Mouse (Mus musculus) hindbrain, embryonic 11.5 days (tissue): ENCODE results near the gene Mbtd1. TPM values are rescaled to one million over a fixed set of nuclear protein-coding genes. Genes with fewer than 3 reads are reported as not detected.
"Not testable (repeated sequence)": the region's sequence is repeated elsewhere in the genome, so short reads cannot be mapped to it uniquely, and the experiment has no call there.

ENCODE experiments used
- ATAC-seq: fragments of 200-750 bp; cut with Nextera tagmentation; 2 replicates; pipeline ENCODE4 v1.8.0; 2017; ENCODE audit warnings: mild to moderate bottlenecking, moderate TSS enrichment, moderate library complexity; ENCODE audit not compliant: low FRiP score
- DNase-seq: peaks from one replicate; pipeline ENCODE4 v3.0.0-alpha.2; 2015; ENCODE audit warnings: low spot score
- H3K27ac ChIP-seq: fragments of 300-500 bp; sonication (generic); 2 replicates; pipeline ENCODE4 v1.5.1; 2014; ENCODE audit warnings: mild to moderate bottlenecking, low read depth, low read length
- H3K27me3 ChIP-seq: fragments of 300-500 bp; sonication (generic); 2 replicates; pipeline ENCODE4 v1.6.1; 2014; ENCODE audit warnings: mild to moderate bottlenecking, low read length, moderate library complexity, mixed read lengths; ENCODE audit not compliant: control insufficient read depth, insufficient read depth
- H3K36me3 ChIP-seq: fragments of 300-500 bp; sonication (generic); 2 replicates; pipeline ENCODE4 v1.6.1; 2014; ENCODE audit warnings: mild to moderate bottlenecking, low read length, moderate library complexity, mixed read lengths; ENCODE audit not compliant: control insufficient read depth, insufficient read depth
- H3K4me1 ChIP-seq: fragments of 300-500 bp; sonication (generic); replicated peaks from 2 replicates; pipeline ENCODE4 v1.6.1; 2014; ENCODE audit warnings: low read length, mixed read lengths; ENCODE audit not compliant: control insufficient read depth, insufficient read depth
- H3K4me2 ChIP-seq: fragments of 300-500 bp; sonication (generic); replicated peaks from 2 replicates; pipeline ENCODE4 v1.6.1; 2014; ENCODE audit warnings: mild to moderate bottlenecking, low read depth, low read length
- H3K4me3 ChIP-seq: fragments of 300-500 bp; sonication (generic); 2 replicates; pipeline ENCODE4 v1.5.1; 2014; ENCODE audit warnings: low read depth, low read length
- H3K9ac ChIP-seq: fragments of 300-500 bp; sonication (generic); 2 replicates; pipeline ENCODE4 v1.6.1; 2014; ENCODE audit warnings: low read depth, low read length
- H3K9me3 ChIP-seq: fragments of 300-500 bp; sonication (generic); 2 replicates; pipeline ENCODE4 v1.6.1; 2016; ENCODE audit warnings: low read length; ENCODE audit not compliant: control insufficient read depth
- WGBS: fragments of 180-500 bp; shearing (Covaris S2); extraction: QIAGEN DNeasy Blood & Tissue Kit; methylation state at CpG from one replicate; pipeline ENCODE4 v1.1.7; 2014; 5-methylcytosine and 5-hydroxymethylcytosine counted together
- polyA plus RNA-seq: library from polyadenylated mRNA; unstranded; fragments of >200 nt; fragmentation: Nextera tagmentation; extraction: Ambion mirVana; gene quantifications from 2 replicates; pipeline ENCODE4 v1.2.1, GENCODE M21; 2014

The Mbtd1 gene
- polyA plus RNA-seq, 1 experiment from 2014 or later, result 37.6 TPM

DNA sequence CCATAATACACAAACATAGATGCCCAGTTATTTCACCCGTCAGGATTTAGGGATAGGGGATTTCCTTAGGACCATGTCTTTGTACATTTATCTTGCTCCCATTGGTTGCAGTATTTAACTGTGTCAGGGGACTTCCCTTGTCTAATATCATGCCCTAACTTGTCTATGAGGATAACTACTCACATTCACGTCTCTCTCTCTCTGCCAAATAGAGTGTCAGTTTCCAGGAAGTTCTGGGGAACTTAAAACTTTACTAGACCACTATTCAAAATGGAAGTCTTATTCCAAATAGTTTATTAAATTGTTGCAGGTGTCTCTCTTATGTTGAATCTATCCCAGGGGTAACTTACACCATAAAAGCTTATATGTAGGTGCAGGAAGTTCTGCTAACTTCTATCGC, 26.0 kb downstream of the Mbtd1 start:
- Histone ChIP-seq H3K9me3 (no peaks in the 10 kb centered on the region), H3K27me3 (no peaks in the 10 kb centered on the region), H3K4me1 (no peaks in the 10 kb centered on the region), H3K9ac (no peak overlapping the region), H3K4me2 (no peak overlapping the region), H3K36me3 (peaks cover 3% of the 10 kb centered on the region; the same call in 1 of the 2 replicates), H3K4me3 (no peak overlapping the region), H3K27ac (no peak overlapping the region)
- DNase-seq (no peak), ATAC-seq (no peak)
- WGBS, result 97% methylated on average over 3 of the region's 3 CpGs

DNA sequence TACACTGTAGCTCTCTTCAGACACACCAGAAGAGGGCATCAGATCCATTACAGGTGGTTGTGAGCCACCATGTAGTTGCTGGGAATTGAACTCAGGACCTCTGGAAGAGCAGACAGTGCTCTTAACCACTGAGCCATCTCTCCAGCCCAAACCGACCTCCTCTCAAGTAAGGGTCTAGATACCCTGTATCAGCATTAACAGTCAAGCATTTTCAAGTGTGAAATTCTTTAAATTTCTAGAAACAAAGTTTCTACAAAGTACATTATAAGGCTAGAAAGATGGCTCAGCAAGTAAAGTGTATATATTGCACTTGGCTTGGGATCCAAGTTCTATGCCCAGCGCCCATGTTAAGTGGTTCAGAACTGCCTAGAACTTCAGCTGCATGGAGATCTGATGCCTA, 29.4 kb downstream of the Mbtd1 start:
- 97% methylated on average over 2 of the region's 2 CpGs for WGBS
- H3K4me2 ChIP-seq, H3K9ac ChIP-seq, H3K27me3 ChIP-seq, H3K9me3 ChIP-seq, H3K4me1 ChIP-seq, DNase-seq, H3K36me3 ChIP-seq, H3K4me3 ChIP-seq, ATAC-seq, H3K27ac ChIP-seq: not testable (repeated sequence)

DNA sequence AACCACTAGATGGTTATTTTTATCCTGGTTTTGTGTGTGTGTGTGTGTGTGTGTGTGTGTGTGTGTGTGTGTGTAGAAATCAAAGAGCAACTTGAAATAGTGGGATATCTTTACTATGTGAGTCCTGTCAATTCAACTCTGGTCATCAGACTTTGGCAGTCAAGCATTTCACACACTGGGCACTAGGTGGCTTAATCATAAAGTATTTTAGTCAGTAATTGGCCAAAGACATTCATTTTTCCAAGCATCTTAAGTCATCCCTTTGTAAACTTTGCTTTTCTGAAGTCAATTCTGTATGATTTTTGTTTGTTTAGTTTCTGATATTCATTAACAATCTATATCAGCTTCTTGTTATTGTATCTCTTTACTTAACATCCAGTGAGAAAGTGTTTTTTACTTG, 43.5 kb downstream of the Mbtd1 start:
- peaks cover 3% of the 10 kb centered on the region for H3K36me3 ChIP-seq
- H3K27me3 ChIP-seq, result no peaks in the 10 kb centered on the region
- no peaks in the 10 kb centered on the region for H3K9me3 ChIP-seq
- H3K4me3 ChIP-seq, result no peak overlapping the region
- no peak for DNase-seq
- no peaks in the 10 kb centered on the region for H3K4me1 ChIP-seq
- no peak overlapping the region for H3K4me2 ChIP-seq
- no peak overlapping the region for H3K9ac ChIP-seq
- no peak overlapping the region for H3K27ac ChIP-seq
- no peak for ATAC-seq

DNA sequence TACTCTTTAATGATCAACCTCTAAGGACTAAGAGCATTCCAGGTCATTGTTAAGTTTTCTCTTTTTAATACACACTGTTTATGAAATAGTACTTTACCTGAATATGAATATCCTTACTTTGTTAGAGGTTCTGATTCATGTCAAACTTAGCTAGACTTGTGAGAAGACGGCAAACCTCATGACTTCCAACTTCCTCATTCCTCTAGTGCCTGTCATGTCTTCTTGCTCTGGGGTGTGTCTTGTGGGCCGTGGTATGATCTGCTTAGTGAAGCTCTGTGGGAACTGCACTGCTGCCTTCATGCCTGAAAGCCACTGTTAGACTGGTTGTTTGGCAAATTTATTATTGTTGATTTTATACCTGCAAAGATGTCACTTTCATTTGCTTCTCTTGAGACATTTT, 55.3 kb downstream of the Mbtd1 start:
- Histone ChIP-seq H3K36me3 (no peaks in the 10 kb centered on the region), H3K9ac (no peak overlapping the region), H3K4me3 (no peak overlapping the region), H3K4me1 (no peaks in the 10 kb centered on the region), H3K9me3 (no peaks in the 10 kb centered on the region), H3K27me3 (no peaks in the 10 kb centered on the region), H3K4me2 (no peak overlapping the region), H3K27ac (no peak overlapping the region)
- WGBS, result 92% methylated on average over 2 of the region's 2 CpGs
- DNase-seq (no peak), ATAC-seq (no peak)

DNA sequence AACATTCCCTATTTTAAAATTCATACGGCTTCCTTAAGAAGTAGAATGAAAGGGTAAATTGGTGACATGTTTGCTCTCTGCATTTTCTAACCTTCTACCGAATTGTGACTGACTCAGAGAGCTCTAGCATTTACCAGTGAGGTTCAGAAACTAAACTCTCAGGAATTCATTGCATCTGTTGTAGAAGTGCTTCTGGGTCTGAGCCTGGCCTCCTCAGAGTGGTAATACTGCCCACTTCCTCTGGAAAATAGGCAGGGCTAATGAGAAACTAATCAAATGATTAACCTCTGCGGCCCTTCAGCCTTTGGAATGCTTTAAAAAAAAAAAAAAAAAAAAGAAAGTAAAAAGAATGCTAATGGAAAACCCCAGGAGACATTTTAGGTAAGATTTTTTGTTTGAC, 59.3 kb downstream of the Mbtd1 start:
- Histone ChIP-seq H3K4me1 (no peaks in the 10 kb centered on the region), H3K9ac (no peak overlapping the region), H3K4me2 (no peak overlapping the region), H3K9me3 (no peaks in the 10 kb centered on the region), H3K27me3 (no peaks in the 10 kb centered on the region), H3K4me3 (no peak overlapping the region), H3K27ac (no peak overlapping the region), H3K36me3 (no peaks in the 10 kb centered on the region)
- 79% methylated on average over 3 of the region's 3 CpGs for WGBS
- DNase-seq (no peak), ATAC-seq (no peak)

DNA sequence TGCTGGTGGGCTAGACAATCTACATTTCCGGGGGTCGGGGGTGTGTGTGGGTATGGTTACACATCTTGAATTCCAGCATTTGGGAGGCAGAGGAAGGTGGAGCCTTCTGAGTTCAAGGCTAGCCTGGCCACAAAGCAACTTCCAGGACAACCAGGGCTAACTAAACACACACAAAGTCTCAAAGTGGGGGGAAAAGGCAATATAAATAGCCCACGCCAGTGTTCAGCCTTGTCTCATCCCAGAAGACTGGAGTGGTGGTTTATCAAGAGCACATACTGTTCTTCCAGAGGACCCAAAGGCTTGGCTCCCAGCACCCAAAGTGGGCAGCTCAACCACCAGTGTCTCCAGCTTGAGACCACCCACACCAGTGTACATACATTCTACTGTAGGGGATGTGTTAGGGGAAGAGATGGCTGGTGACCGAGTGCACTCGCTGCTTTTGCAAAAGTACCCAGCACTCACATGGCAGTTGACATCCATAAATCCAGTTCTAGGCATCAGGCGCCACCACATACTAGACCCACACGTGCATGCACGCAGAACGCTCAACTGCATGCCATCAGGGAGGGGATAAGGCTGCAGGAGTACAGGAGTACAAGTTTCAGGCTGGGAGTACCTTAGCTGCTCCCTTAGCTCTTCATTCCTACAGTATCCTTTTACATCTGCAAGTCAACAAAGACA, 63.4 kb downstream of the Mbtd1 start:
- H3K4me1 ChIP-seq, result no peaks in the 10 kb centered on the region
- H3K27me3 ChIP-seq, result no peaks in the 10 kb centered on the region
- no peak overlapping the region for H3K27ac ChIP-seq
- ATAC-seq, result no peak
- no peak overlapping the region for H3K4me2 ChIP-seq
- WGBS, result 92% methylated on average over 9 of the region's 9 CpGs
- no peak overlapping the region for H3K4me3 ChIP-seq
- no peak overlapping the region for H3K9ac ChIP-seq
- no peak for DNase-seq
- no peaks in the 10 kb centered on the region for H3K9me3 ChIP-seq
- H3K36me3 ChIP-seq, result peaks cover 4% of the 10 kb centered on the region; the same call in 1 of the 2 replicates

DNA sequence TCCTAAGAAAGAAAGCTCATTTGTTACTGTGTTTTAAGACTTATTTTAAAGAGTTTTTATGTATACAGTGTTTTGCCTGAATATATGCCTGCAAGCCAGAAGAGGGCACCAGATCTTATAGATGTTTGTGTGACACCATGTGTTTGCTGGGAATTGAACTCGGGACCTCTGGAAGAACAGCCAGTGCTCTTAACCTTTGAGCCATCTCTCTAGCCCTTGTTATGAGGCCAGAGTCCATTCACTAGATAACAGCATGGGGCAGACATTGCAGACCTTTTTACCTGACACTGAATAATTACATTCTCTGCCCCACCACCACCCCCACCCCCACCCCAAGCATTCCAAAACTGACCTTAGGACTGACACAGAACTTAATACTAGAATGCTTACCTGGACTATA, 64.4 kb downstream of the Mbtd1 start:
- no peak overlapping the region for H3K27ac ChIP-seq
- WGBS, result 70% methylated on average over 1 of the region's 1 CpGs
- H3K4me2 ChIP-seq, result no peak overlapping the region
- H3K4me1 ChIP-seq, result no peaks in the 10 kb centered on the region
- no peaks in the 10 kb centered on the region for H3K9me3 ChIP-seq
- H3K36me3 ChIP-seq, result peaks cover 4% of the 10 kb centered on the region; the same call in 1 of the 2 replicates
- no peak overlapping the region for H3K9ac ChIP-seq
- ATAC-seq (no peak), DNase-seq (no peak)
- no peaks in the 10 kb centered on the region for H3K27me3 ChIP-seq
- no peak overlapping the region for H3K4me3 ChIP-seq

DNA sequence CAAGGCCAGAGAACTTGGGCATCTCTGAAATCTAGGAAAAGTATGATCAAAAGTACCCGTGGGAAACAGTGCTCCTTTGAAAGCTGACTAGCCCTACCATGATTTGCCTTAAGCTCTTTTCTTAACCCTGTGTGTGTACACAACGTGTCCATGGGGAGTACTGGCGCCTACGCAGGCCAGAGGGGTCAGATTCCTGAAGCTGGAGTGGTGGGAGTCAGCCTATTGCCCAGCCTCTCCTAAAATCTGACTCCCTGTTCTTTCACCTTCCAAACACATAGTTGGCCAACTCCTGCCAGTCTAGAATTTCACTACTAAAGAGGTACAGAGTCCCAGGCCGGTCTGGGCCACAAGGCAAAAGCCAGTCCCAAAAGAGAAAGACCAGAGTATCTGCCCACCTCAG, 66.7 kb downstream of the Mbtd1 start:
- DNase-seq (no peak), ATAC-seq (no peak)
- no peak overlapping the region for H3K27ac ChIP-seq
- 64% methylated on average over 5 of the region's 5 CpGs for WGBS
- H3K27me3 ChIP-seq, result no peaks in the 10 kb centered on the region
- H3K9me3 ChIP-seq, result no peaks in the 10 kb centered on the region
- H3K4me2 ChIP-seq, result no peak overlapping the region
- H3K4me1 ChIP-seq, result peaks cover 3% of the 10 kb centered on the region; the same call in 1 of the 2 replicates
- no peak overlapping the region for H3K4me3 ChIP-seq
- H3K9ac ChIP-seq, result no peak overlapping the region
- H3K36me3 ChIP-seq, result peaks cover 4% of the 10 kb centered on the region; the same call in 1 of the 2 replicates

DNA sequence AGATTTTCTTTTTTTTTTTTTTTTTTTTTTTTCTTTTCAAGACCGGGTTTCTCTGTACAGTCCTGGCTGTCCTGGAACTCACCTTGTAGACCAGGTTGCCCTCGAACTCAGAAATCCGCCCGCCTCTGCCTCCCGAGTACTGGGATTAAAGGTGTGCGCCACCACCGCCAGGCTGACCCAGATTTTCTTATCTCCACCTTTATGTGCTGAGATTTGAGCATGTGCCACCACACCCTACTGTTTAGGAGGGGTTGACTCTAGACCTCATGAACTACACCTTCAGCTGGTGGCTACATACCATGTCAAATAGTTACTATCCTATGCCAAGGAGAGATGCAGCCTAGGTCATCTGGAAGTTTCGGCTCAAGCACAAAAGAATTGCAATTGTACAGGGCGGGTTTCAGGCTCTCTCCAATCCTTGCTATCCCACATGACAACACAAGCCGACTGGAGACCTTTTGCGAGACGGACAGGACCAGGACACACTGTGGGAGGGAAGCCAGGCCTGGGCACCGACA, 69.1 kb downstream of the Mbtd1 start:
- Histone ChIP-seq H3K36me3 (peaks cover 4% of the 10 kb centered on the region; the same call in 1 of the 2 replicates), H3K9me3 (no peaks in the 10 kb centered on the region), H3K27me3 (no peaks in the 10 kb centered on the region), H3K9ac (peak overlapping the region; percentile 73), H3K4me2 (peak overlapping the region; percentile 81), H3K4me3 (peak overlapping the region; percentile 62), H3K27ac (peak overlapping the region; percentile 80), H3K4me1 (peaks cover 3% of the 10 kb centered on the region; the same call in 1 of the 2 replicates)
- ATAC-seq (no peak), DNase-seq (no peak)
- 43% methylated on average over 12 of the region's 13 CpGs for WGBS
